Mouse (Mus musculus) ovary, postnatal 10 days (tissue): ENCODE data around the gene Slc16a14.

Experiments used
- DNase-seq: peaks from one replicate; pipeline ENCODE4 v3.0.0; 2022; ENCODE audit warnings: low spot score

The Slc16a14 gene

GRCm38 (mm10) chr1:84866231-84866630 is 68.7 kb downstream of the Slc16a14 start:
- no peak for DNase-seq

- DNase-seq = no peak
Observed at GRCm38 (mm10) chr1:84864645-84865044, 70.3 kb downstream of the Slc16a14 start.

- no peak for DNase-seq
Observed at GRCm38 (mm10) chr1:84861255-84861630, 73.7 kb downstream of the Slc16a14 start.

- no peak for DNase-seq
Observed at GRCm38 (mm10) chr1:84860360-84861254, 74.3 kb downstream of the Slc16a14 start.

- no peak for DNase-seq
Observed at GRCm38 (mm10) chr1:84859597-84859996, 75.3 kb downstream of the Slc16a14 start.
